Mouse (Mus musculus) embryonic fibroblast, embryonic 13.5 days (primary cell): ENCODE data around the gene Rbm25.

Experiments
- CTCF ChIP-seq: IDR thresholded peaks from 2 replicates; pipeline ENCODE4 v1.5.1; 2011; ENCODE audit warnings: mild to moderate bottlenecking, control low read depth, low read length, moderate library complexity, borderline replicate concordance; ENCODE audit not compliant: insufficient read depth
- POLR2A ChIP-seq: IDR thresholded peaks from 2 replicates; pipeline ENCODE4 v1.6.1; 2011; ENCODE audit warnings: low read depth, mild to moderate bottlenecking, control low read depth, low read length, moderate library complexity

- no peak for TF ChIP-seq POLR2A
- TF ChIP-seq CTCF: no peak
Measured at GRCm38 (mm10) chr12:83602285-83602684, 28.8 kb upstream of the Rbm25 start.
